Mouse (Mus musculus) liver, postnatal 0 days (tissue): ENCODE results near the gene Ccdc18. TPM values are rescaled to one million over a fixed set of nuclear protein-coding genes. Genes with fewer than 3 reads are reported as not detected.
"Not testable (repeated sequence)": the region's sequence is repeated elsewhere in the genome, so short reads cannot be mapped to it uniquely, and the experiment has no call there.

Experiments used
- ATAC-seq: fragments of 200-750 bp; cut with Nextera tagmentation; 2 replicates; pipeline ENCODE4 v1.8.0; 2017; ENCODE audit warnings: mild to moderate bottlenecking, moderate library complexity
- DNase-seq: peaks from one replicate; pipeline ENCODE4 v3.0.0-alpha.2; 2016
- H3K27ac ChIP-seq: fragments of 300-500 bp; sonication (generic); 2 replicates; pipeline ENCODE4 v1.5.1; 2014; ENCODE audit warnings: antibody characterized with exemption, moderate library complexity, mild to moderate bottlenecking, low read depth
- H3K27me3 ChIP-seq: fragments of 300-500 bp; sonication (generic); 2 replicates; pipeline ENCODE4 v1.6.1; 2014; ENCODE audit warnings: low read length, control low read depth, mixed read lengths; ENCODE audit not compliant: insufficient read depth
- H3K36me3 ChIP-seq: fragments of 300-500 bp; sonication (generic); replicated peaks from 2 replicates; pipeline ENCODE4 v1.6.1; 2014; ENCODE audit warnings: mild to moderate bottlenecking, control low read depth, low read length, moderate library complexity, mixed read lengths; ENCODE audit not compliant: insufficient read depth
- H3K4me1 ChIP-seq: fragments of 300-500 bp; sonication (generic); 2 replicates; pipeline ENCODE4 v1.6.1; 2014; ENCODE audit warnings: antibody characterized with exemption, mild to moderate bottlenecking, control low read depth; ENCODE audit not compliant: insufficient read depth
- H3K4me2 ChIP-seq: fragments of 300-500 bp; sonication (generic); 2 replicates; pipeline ENCODE4 v1.6.1; 2014; ENCODE audit warnings: low read depth, mild to moderate bottlenecking, low read length, moderate library complexity, mixed read lengths
- H3K4me3 ChIP-seq: fragments of 300-500 bp; sonication (generic); 2 replicates; pipeline ENCODE4 v1.5.1; 2014; ENCODE audit warnings: low read depth, low read length
- H3K9ac ChIP-seq: fragments of 300-500 bp; sonication (generic); replicated peaks from 2 replicates; pipeline ENCODE4 v1.6.1; 2014; ENCODE audit warnings: mild to moderate bottlenecking, moderate library complexity
- H3K9me3 ChIP-seq: fragments of 300-500 bp; sonication (generic); 2 replicates; pipeline ENCODE4 v1.6.1; 2016; ENCODE audit warnings: mild to moderate bottlenecking, control low read depth, low read length, mixed read lengths
- CTCF ChIP-seq: sonication (generic); IDR thresholded peaks from 2 replicates; pipeline ENCODE4 v1.5.1; 2016; ENCODE audit warnings: antibody characterized with exemption, low read depth
- EP300 ChIP-seq: IDR thresholded peaks from 2 replicates; pipeline ENCODE4 v1.6.1; 2016; ENCODE audit warnings: antibody characterized with exemption, low read depth, mild to moderate bottlenecking
- WGBS: fragments of 180-500 bp; shearing (Covaris S2); extraction: QIAGEN DNeasy Blood & Tissue Kit; methylation state at CpG from one replicate; pipeline ENCODE4 v1.1.7; 2014; ENCODE audit not compliant: insufficient replicate concordance; 5-methylcytosine and 5-hydroxymethylcytosine counted together
- polyA plus RNA-seq: library from polyadenylated mRNA; unstranded; fragments of >200 nt; fragmentation: Nextera tagmentation; extraction: Ambion mirVana; gene quantifications from 2 replicates; pipeline ENCODE4 v1.2.1, GENCODE M21; 2015

The Ccdc18 gene
- polyA plus RNA-seq, 1 experiment from 2014 or later = 3.7 TPM

- TF ChIP-seq EP300 (no peak), CTCF (no peak)
- no peak overlapping the region for H3K4me2 ChIP-seq
- H3K27me3 ChIP-seq = no peaks in the 10 kb centered on the region
- no peaks in the 10 kb centered on the region for H3K9me3 ChIP-seq
- no peaks in the 10 kb centered on the region for H3K4me1 ChIP-seq
- no peaks in the 10 kb centered on the region for H3K36me3 ChIP-seq
- H3K4me3 ChIP-seq = no peak overlapping the region
- DNase-seq (no peak), ATAC-seq (peak; percentile 73)
- H3K27ac ChIP-seq = no peak overlapping the region
- H3K9ac ChIP-seq = no peak overlapping the region
These were observed 93.5 kb downstream of the Ccdc18 start for GRCm38 (mm10) chr5:108226159-108226558.

GRCm38 (mm10) chr5:108246314-108246765 lies 113.7 kb downstream of the Ccdc18 start:
- Histone ChIP-seq H3K27ac (no peak overlapping the region), H3K4me2 (no peak overlapping the region), H3K4me1 (no peaks in the 10 kb centered on the region), H3K27me3 (no peaks in the 10 kb centered on the region), H3K9me3 (no peaks in the 10 kb centered on the region), H3K4me3 (no peak overlapping the region), H3K9ac (no peak overlapping the region), H3K36me3 (no peaks in the 10 kb centered on the region)
- TF ChIP-seq CTCF (no peak), EP300 (0 out of 2 replicates have a peak, but pooled peaks have one; percentile 37)
- DNase-seq (no peak), ATAC-seq (no peak)
- WGBS = 54% methylated on average over 3 of the region's 3 CpGs

GRCm38 (mm10) chr5:108250033-108250432 lies 117.4 kb downstream of the Ccdc18 start:
- H3K4me2 ChIP-seq = no peak overlapping the region
- no peaks in the 10 kb centered on the region for H3K36me3 ChIP-seq
- no peaks in the 10 kb centered on the region for H3K27me3 ChIP-seq
- H3K4me1 ChIP-seq = no peaks in the 10 kb centered on the region
- TF ChIP-seq CTCF = no peak
- TF ChIP-seq EP300 = no peak
- WGBS = 57% methylated on average over 2 of the region's 2 CpGs
- no peak overlapping the region for H3K4me3 ChIP-seq
- DNase-seq (no peak), ATAC-seq (no peak)
- H3K9me3 ChIP-seq = no peaks in the 10 kb centered on the region
- no peak overlapping the region for H3K27ac ChIP-seq
- no peak overlapping the region for H3K9ac ChIP-seq

GRCm38 (mm10) chr5:108255259-108255658 lies 122.6 kb downstream of the Ccdc18 start:
- no peak for DNase-seq
- no peak for ATAC-seq
- Histone ChIP-seq H3K4me1 (no peaks in the 10 kb centered on the region), H3K9me3 (no peaks in the 10 kb centered on the region), H3K36me3 (no peaks in the 10 kb centered on the region), H3K9ac (no peak overlapping the region), H3K4me3 (no peak overlapping the region), H3K27ac (no peak overlapping the region), H3K4me2 (no peak overlapping the region), H3K27me3 (no peaks in the 10 kb centered on the region)
- TF ChIP-seq EP300 = no peak
- TF ChIP-seq CTCF = no peak
- 62% methylated on average over 5 of the region's 5 CpGs for WGBS

GRCm38 (mm10) chr5:108262722-108263121 lies 130.0 kb downstream of the Ccdc18 start:
- ATAC-seq (peak; percentile 85), DNase-seq (no peak)
- Histone ChIP-seq H3K27me3 (no peaks in the 10 kb centered on the region), H3K4me2 (no peak overlapping the region), H3K27ac (no peak overlapping the region), H3K9me3 (no peaks in the 10 kb centered on the region), H3K9ac (0 out of 2 replicates have a peak overlapping the region, but pooled peaks have one; percentile 26), H3K36me3 (no peaks in the 10 kb centered on the region), H3K4me3 (no peak overlapping the region), H3K4me1 (peaks cover 28% of the 10 kb centered on the region)
- 0 out of 2 replicates have a peak, but pooled peaks have one; percentile 14 for TF ChIP-seq EP300
- no peak for TF ChIP-seq CTCF
- 55% methylated on average over 4 of the region's 4 CpGs for WGBS

DNA sequence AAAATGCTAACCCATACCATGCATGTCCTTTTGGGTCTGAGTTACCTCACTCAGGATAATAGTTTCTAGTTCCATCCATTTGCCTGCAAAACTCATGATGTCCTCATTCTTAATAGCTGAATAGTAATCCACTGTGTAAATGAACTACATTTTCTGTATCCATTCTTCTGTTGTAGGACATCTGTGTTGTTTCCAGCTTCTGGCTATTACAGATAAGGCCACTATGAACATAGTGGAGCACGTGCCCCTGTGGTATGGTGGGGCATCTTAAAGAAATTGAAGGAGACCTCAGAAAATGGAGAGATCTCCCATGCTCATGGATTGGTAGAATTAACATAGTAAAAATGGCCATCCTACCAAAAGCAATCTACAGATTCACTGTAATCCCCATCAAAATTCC lies 131.1 kb downstream of the Ccdc18 start:
- WGBS = 26% methylated on average over 1 of the region's 1 CpGs
- not testable (repeated sequence) for H3K4me2 ChIP-seq, DNase-seq, H3K27ac ChIP-seq, H3K27me3 ChIP-seq, H3K9me3 ChIP-seq, H3K4me3 ChIP-seq, ATAC-seq, H3K36me3 ChIP-seq, H3K9ac ChIP-seq
- peaks cover 35% of the 10 kb centered on the region for H3K4me1 ChIP-seq
- peak; percentile 81 for TF ChIP-seq EP300

- H3K27ac ChIP-seq = no peak overlapping the region; the same call in 1 of the 2 replicates
- ATAC-seq = no peak
- peak; percentile 57 for TF ChIP-seq EP300
- no peak for TF ChIP-seq CTCF
- H3K9ac ChIP-seq = no peak overlapping the region
- no peaks in the 10 kb centered on the region for H3K9me3 ChIP-seq
- no peak overlapping the region for H3K4me2 ChIP-seq
- no peaks in the 10 kb centered on the region for H3K27me3 ChIP-seq
- no peak for DNase-seq
- peaks cover 49% of the 10 kb centered on the region for H3K4me1 ChIP-seq
- no peaks in the 10 kb centered on the region for H3K36me3 ChIP-seq
- H3K4me3 ChIP-seq = no peak overlapping the region
These were observed 134.3 kb downstream of the Ccdc18 start for GRCm38 (mm10) chr5:108266990-108267389.
